Mouse (Mus musculus): ENCODE measurements around the gene Homer2. TPM values are rescaled to one million over a fixed set of nuclear protein-coding genes. Genes with fewer than 3 reads are reported as not detected.

The Homer2 gene
- polyA plus RNA-seq, 1 experiment from 2014 or later: 11.7 TPM

DNA sequence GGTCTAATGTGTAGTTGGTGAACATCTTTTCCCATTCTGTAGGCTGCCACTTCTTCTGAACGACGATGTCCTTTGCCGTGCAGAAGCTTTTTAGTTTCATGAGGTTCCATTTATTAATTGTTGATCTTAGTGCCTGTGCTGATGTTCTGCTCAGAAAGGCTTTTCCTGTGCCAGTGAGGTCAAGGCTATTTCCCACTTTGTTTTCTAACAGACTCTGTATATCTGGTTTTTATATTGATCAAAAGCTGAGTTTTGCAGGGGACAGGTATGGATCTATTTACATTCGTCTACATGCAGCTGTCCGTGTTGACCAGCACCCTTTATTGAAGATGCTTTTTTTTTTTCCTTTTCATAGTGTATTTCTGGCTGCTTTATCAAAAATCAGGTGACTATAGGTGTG, 128.0 kb downstream of the Homer2 start:
- no peak overlapping the region for H3K4me3 ChIP-seq (ENCODE audit: low read length)
- 94% methylated on average over 5 of the region's 5 CpGs for WGBS

DNA sequence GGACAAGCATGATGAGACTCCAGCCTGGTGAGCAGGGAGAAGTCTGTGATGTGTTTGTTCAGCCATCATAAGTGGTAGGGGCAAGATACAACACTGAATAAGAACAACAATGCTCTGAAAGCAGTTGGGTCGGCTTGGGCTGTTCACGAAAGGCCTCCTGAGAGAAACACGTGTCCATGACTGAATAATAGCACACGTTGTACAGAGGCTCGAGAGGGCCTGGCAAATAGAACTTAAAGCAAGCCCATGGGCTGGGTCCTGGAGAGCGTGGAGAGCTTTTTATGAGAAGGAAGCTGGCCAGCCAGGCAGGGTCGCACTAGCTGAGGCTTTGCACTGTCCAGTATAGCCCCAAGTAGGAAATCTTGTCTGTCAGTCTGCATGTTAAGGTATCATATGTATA, 128.9 kb downstream of the Homer2 start:
- H3K4me2 ChIP-seq (replicated peaks; ENCODE audit: low read depth, low read length): no peak overlapping the region
- H3K9ac ChIP-seq (replicated peaks; ENCODE audit: low read length): no peak overlapping the region
- WGBS: 87% methylated on average over 7 of the region's 7 CpGs
- H3K27me3 ChIP-seq (ENCODE audit: insufficient read depth, low read length): no peaks in the 10 kb centered on the region
- H3K4me1 ChIP-seq (ENCODE audit: insufficient read depth, low read length): no peaks in the 10 kb centered on the region
- H3K4me3 ChIP-seq (ENCODE audit: low read length): no peak overlapping the region
- no peak overlapping the region for H3K27ac ChIP-seq (ENCODE audit: low read length)
- no peaks in the 10 kb centered on the region for H3K9me3 ChIP-seq (ENCODE audit: low read length)
- ATAC-seq (ENCODE audit: low FRiP score, low TSS enrichment): no peak
- H3K36me3 ChIP-seq (ENCODE audit: insufficient read depth, low read length): peaks cover 18% of the 10 kb centered on the region

More for the DNA sequence above, 128.0 kb downstream of the Homer2 start:
- Histone ChIP-seq H3K9ac (replicated peaks; ENCODE audit: low read length) (no peak overlapping the region), H3K27ac (ENCODE audit: low read length) (no peak overlapping the region), H3K36me3 (ENCODE audit: insufficient read depth, low read length) (peaks cover 18% of the 10 kb centered on the region), H3K9me3 (ENCODE audit: low read length) (no peaks in the 10 kb centered on the region), H3K4me1 (ENCODE audit: insufficient read depth, low read length) (no peaks in the 10 kb centered on the region), H3K4me2 (replicated peaks; ENCODE audit: low read depth, low read length) (no peak overlapping the region), H3K27me3 (ENCODE audit: insufficient read depth, low read length) (no peaks in the 10 kb centered on the region)
- ATAC-seq (ENCODE audit: low FRiP score, low TSS enrichment): no peak

DNA sequence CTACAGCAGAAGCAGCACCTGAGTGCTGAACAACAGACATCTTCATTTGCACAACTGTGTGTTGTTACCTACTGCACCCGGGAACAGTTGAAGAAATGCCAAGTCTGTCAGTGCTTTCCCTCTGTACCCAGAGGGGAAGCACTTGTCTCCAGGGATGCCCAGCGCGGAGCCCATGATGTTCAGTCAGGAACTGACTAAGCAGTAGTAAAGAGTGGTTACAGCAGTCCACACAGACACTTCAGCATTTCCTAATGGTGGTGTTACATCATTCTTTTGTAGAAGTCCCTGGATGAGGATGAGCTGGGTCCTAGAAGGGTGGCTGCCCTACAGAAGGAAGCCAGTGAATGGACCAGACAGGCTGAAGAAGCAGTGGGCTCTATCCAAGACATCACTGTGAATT, 129.5 kb downstream of the Homer2 start:
- Histone ChIP-seq H3K27me3 (ENCODE audit: insufficient read depth, low read length) (no peaks in the 10 kb centered on the region), H3K4me3 (ENCODE audit: low read length) (no peak overlapping the region), H3K9ac (replicated peaks; ENCODE audit: low read length) (no peak overlapping the region), H3K27ac (ENCODE audit: low read length) (no peak overlapping the region), H3K36me3 (ENCODE audit: insufficient read depth, low read length) (peaks cover 18% of the 10 kb centered on the region), H3K4me2 (replicated peaks; ENCODE audit: low read depth, low read length) (no peak overlapping the region), H3K9me3 (ENCODE audit: low read length) (no peaks in the 10 kb centered on the region), H3K4me1 (ENCODE audit: insufficient read depth, low read length) (0 out of 2 replicates have a peak, but pooled peaks cover under 1% of the 10 kb centered on the region)
- ATAC-seq (ENCODE audit: low FRiP score, low TSS enrichment): no peak
- WGBS: 96% methylated on average over 3 of the region's 3 CpGs

- Histone ChIP-seq H3K9me3 (ENCODE audit: low read length) (no peaks in the 10 kb centered on the region), H3K36me3 (ENCODE audit: insufficient read depth, low read length) (peaks cover 18% of the 10 kb centered on the region), H3K4me1 (ENCODE audit: insufficient read depth, low read length) (peaks cover 10% of the 10 kb centered on the region; the same call in 1 of the 2 replicates), H3K27ac (ENCODE audit: low read length) (no peak overlapping the region), H3K4me3 (ENCODE audit: low read length) (no peak overlapping the region), H3K9ac (replicated peaks; ENCODE audit: low read length) (no peak overlapping the region), H3K4me2 (replicated peaks; ENCODE audit: low read depth, low read length) (no peak overlapping the region), H3K27me3 (ENCODE audit: insufficient read depth, low read length) (no peaks in the 10 kb centered on the region)
- WGBS: 93% methylated on average over 10 of the region's 10 CpGs
- no peak for ATAC-seq (ENCODE audit: low FRiP score, low TSS enrichment)
These were observed 131.7 kb downstream of the Homer2 start for GRCm38 (mm10) chr7:81575606-81576005.

DNA sequence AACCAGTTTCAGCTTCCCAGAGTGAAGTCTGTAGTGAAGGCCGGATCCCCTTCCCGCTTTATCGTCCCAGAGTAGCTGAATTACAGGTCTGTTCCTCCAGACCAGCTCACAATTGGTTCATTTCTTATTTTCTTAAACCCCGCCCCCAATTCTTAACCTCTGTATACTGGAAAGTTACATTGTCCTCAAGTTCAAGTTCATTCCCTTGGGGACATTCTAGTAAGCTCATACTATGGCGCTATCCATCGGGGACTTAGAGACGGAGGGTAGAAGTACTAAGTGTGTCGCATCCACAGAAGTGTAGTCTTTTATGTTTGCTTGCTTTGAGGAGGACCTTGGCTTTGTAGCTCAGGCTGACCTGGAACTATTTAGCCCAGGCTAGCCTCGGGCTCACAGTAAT, 133.5 kb downstream of the Homer2 start:
- Histone ChIP-seq H3K4me1 (ENCODE audit: insufficient read depth, low read length) (peaks cover 10% of the 10 kb centered on the region; the same call in 1 of the 2 replicates), H3K27ac (ENCODE audit: low read length) (no peak overlapping the region), H3K9ac (replicated peaks; ENCODE audit: low read length) (no peak overlapping the region), H3K36me3 (ENCODE audit: insufficient read depth, low read length) (peaks cover 12% of the 10 kb centered on the region), H3K9me3 (ENCODE audit: low read length) (no peaks in the 10 kb centered on the region), H3K4me2 (replicated peaks; ENCODE audit: low read depth, low read length) (no peak overlapping the region), H3K4me3 (ENCODE audit: low read length) (no peak overlapping the region), H3K27me3 (ENCODE audit: insufficient read depth, low read length) (no peaks in the 10 kb centered on the region)
- 94% methylated on average over 9 of the region's 9 CpGs for WGBS
- ATAC-seq (ENCODE audit: low FRiP score, low TSS enrichment): no peak

DNA sequence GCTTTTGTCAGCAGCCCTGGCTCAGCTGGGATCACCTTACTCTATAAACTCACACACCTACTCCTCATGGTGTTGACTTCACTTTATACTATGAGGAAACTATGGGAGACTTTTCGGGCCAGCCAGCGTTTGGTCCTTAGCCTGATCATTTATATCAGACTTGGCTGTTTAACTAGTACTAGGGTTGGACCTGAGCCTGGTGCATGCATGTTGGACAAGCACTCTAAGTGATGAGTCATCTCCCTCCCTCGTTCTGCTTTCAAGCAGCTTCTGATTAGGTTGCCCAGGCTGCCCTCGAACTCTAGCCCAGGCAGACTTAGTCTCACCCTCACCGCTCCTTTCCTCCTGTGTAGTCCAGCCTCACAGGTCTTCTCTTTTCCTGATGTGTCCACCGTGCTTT, 133.9 kb downstream of the Homer2 start:
- H3K9me3 ChIP-seq (ENCODE audit: low read length): no peaks in the 10 kb centered on the region
- no peak overlapping the region for H3K4me3 ChIP-seq (ENCODE audit: low read length)
- no peaks in the 10 kb centered on the region for H3K27me3 ChIP-seq (ENCODE audit: insufficient read depth, low read length)
- peaks cover 10% of the 10 kb centered on the region; the same call in 1 of the 2 replicates for H3K4me1 ChIP-seq (ENCODE audit: insufficient read depth, low read length)
- no peak overlapping the region for H3K27ac ChIP-seq (ENCODE audit: low read length)
- peaks cover 9% of the 10 kb centered on the region for H3K36me3 ChIP-seq (ENCODE audit: insufficient read depth, low read length)
- H3K9ac ChIP-seq (replicated peaks; ENCODE audit: low read length): no peak overlapping the region
- 91% methylated on average over 6 of the region's 6 CpGs for WGBS
- H3K4me2 ChIP-seq (replicated peaks; ENCODE audit: low read depth, low read length): no peak overlapping the region
- ATAC-seq (ENCODE audit: low FRiP score, low TSS enrichment): no peak

GRCm38 (mm10) chr7:81572610-81573268, 134.6 kb downstream of the Homer2 start:
- Histone ChIP-seq H3K27me3 (ENCODE audit: insufficient read depth, low read length) (no peaks in the 10 kb centered on the region), H3K27ac (ENCODE audit: low read length) (no peak overlapping the region), H3K9me3 (ENCODE audit: low read length) (no peaks in the 10 kb centered on the region), H3K9ac (replicated peaks; ENCODE audit: low read length) (no peak overlapping the region), H3K36me3 (ENCODE audit: insufficient read depth, low read length) (peaks cover 5% of the 10 kb centered on the region; the same call in 1 of the 2 replicates), H3K4me2 (replicated peaks; ENCODE audit: low read depth, low read length) (peak overlapping the region; percentile 68), H3K4me1 (ENCODE audit: insufficient read depth, low read length) (peaks cover 10% of the 10 kb centered on the region; the same call in 1 of the 2 replicates), H3K4me3 (ENCODE audit: low read length) (peak overlapping the region; percentile 83)
- WGBS: 58% methylated on average over 6 of the region's 6 CpGs
- no peak for ATAC-seq (ENCODE audit: low FRiP score, low TSS enrichment)

- WGBS: 14% methylated on average over 15 of the region's 15 CpGs
These were observed 135.3 kb downstream of the Homer2 start for GRCm38 (mm10) chr7:81571941-81572441.

DNA sequence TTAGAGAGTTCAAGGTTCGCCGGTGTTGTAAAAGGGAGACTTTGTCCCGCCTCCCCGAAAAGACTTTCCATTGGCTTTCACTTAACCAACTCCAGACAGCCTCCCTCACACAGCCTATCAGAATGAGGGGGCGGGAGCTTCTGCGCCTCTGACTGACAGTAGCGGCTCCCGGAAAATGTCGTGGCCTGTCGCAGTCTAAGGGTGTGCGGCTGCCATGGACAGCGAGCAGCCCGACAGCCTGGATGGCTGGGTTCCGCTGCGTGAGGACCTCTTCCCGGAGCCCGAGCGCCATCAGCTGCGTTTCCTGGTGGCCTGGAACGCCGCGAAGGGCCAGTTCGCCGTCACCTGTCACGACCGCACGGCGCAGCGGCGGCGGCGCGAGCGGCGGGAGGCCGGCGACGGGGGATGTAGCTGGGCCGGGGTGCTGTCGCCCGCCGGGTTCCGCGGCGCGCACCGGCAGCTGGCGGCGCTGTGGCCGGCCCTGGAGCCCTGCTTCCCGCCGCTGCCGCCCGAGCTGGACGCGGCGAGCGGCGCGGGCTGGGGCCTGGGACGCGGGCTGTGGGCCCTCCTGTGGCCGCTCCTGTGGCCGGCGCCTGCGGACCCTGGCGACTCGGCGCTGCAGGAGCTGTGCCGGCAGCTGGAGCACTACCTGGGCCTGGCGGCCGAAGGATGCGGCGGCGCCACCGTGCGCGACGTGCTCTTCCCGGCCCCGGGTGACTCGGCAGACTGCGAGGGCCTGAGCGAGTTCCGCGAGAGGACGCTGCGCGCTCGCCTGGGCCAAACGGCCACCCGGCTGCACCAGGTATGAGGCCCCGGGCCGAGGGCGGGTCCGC, 136.0 kb downstream of the Homer2 start, which contains the start of gene Whamm:
TSS of gene Whamm (plus strand) at position 159 of the 833 bp plus-strand sequence.
- Histone ChIP-seq H3K9ac (replicated peaks; ENCODE audit: low read length) (peak within 1 kb of the TSS; percentile 83), H3K27me3 (ENCODE audit: insufficient read depth, low read length) (no peaks in the 10 kb centered on the region), H3K36me3 (ENCODE audit: insufficient read depth, low read length) (peaks cover 5% of the 10 kb centered on the region; the same call in 1 of the 2 replicates), H3K4me3 (ENCODE audit: low read length) (peak within 1 kb of the TSS; percentile 83), H3K4me2 (replicated peaks; ENCODE audit: low read depth, low read length) (peak within 1 kb of the TSS; percentile 68), H3K9me3 (ENCODE audit: low read length) (no peaks in the 10 kb centered on the region), H3K27ac (ENCODE audit: low read length) (peak within 1 kb of the TSS; percentile 94), H3K4me1 (ENCODE audit: insufficient read depth, low read length) (peaks cover 10% of the 10 kb centered on the region; the same call in 1 of the 2 replicates)
- WGBS: under 1% methylated on average over 69 of the region's 96 CpGs
- ATAC-seq (ENCODE audit: low FRiP score, low TSS enrichment): peak; percentile 100

More at GRCm38 (mm10) chr7:81571941-81572441, 135.3 kb downstream of the Homer2 start:
- Histone ChIP-seq H3K4me3 (ENCODE audit: low read length) (peak overlapping the region; percentile 83), H3K4me2 (replicated peaks; ENCODE audit: low read depth, low read length) (peak overlapping the region; percentile 68), H3K4me1 (ENCODE audit: insufficient read depth, low read length) (peaks cover 10% of the 10 kb centered on the region; the same call in 1 of the 2 replicates), H3K27ac (ENCODE audit: low read length) (peak overlapping the region; percentile 94), H3K9me3 (ENCODE audit: low read length) (no peaks in the 10 kb centered on the region), H3K9ac (replicated peaks; ENCODE audit: low read length) (peak overlapping the region; percentile 83), H3K36me3 (ENCODE audit: insufficient read depth, low read length) (peaks cover 5% of the 10 kb centered on the region; the same call in 1 of the 2 replicates), H3K27me3 (ENCODE audit: insufficient read depth, low read length) (no peaks in the 10 kb centered on the region)
- no peak for ATAC-seq (ENCODE audit: low FRiP score, low TSS enrichment)

Data from kidney, embryonic 16.5 days (tissue).